Mouse (Mus musculus) heart, embryonic 15.5 days (tissue): ENCODE measurements around the gene Plxna1. TPM values are rescaled to one million over a fixed set of nuclear protein-coding genes. Genes with fewer than 3 reads are reported as not detected.
A peak's percentile ranks its signal among the peaks of the same experiment; 100 is the strongest.

ENCODE experiments used
- ATAC-seq: fragments of 200-750 bp; cut with Nextera tagmentation; replicated peaks from 2 replicates; pipeline ENCODE4 v1.8.0; 2017; ENCODE audit warnings: low read depth, moderate TSS enrichment; ENCODE audit not compliant: insufficient number of reproducible peaks, insufficient read depth, low FRiP score
- H3K27ac ChIP-seq: fragments of 300-500 bp; sonication (generic); 2 replicates; pipeline ENCODE4 v1.5.1; 2015; ENCODE audit warnings: mild to moderate bottlenecking, inconsistent platforms
- H3K27me3 ChIP-seq: fragments of 300-500 bp; sonication (generic); 2 replicates; pipeline ENCODE4 v1.6.1; 2015; ENCODE audit warnings: inconsistent platforms
- H3K36me3 ChIP-seq: fragments of 300-500 bp; sonication (generic); 2 replicates; pipeline ENCODE4 v1.6.1; 2015; ENCODE audit warnings: mild to moderate bottlenecking, inconsistent platforms
- H3K4me1 ChIP-seq: fragments of 300-500 bp; sonication (generic); replicated peaks from 2 replicates; pipeline ENCODE4 v1.6.1; 2015; ENCODE audit warnings: inconsistent platforms
- H3K4me2 ChIP-seq: fragments of 300-500 bp; sonication (generic); 2 replicates; pipeline ENCODE4 v1.6.1; 2015; ENCODE audit warnings: inconsistent platforms, mild to moderate bottlenecking, moderate library complexity
- H3K4me3 ChIP-seq: fragments of 300-500 bp; sonication (generic); 2 replicates; pipeline ENCODE4 v1.5.1; 2015; ENCODE audit warnings: mild to moderate bottlenecking, inconsistent platforms
- H3K9ac ChIP-seq: fragments of 300-500 bp; sonication (generic); 2 replicates; pipeline ENCODE4 v1.6.1; 2015; ENCODE audit warnings: mild to moderate bottlenecking, inconsistent platforms
- H3K9me3 ChIP-seq: fragments of 300-500 bp; sonication (generic); replicated peaks from 2 replicates; pipeline ENCODE4 v1.6.1; 2016; ENCODE audit warnings: inconsistent platforms
- WGBS: fragments of 180-500 bp; shearing (Covaris S2); methylation state at CpG from one replicate; pipeline ENCODE4 v1.1.7; 2015; ENCODE audit warnings: mixed read lengths; 5-methylcytosine and 5-hydroxymethylcytosine counted together
- polyA plus RNA-seq: library from polyadenylated mRNA; unstranded; fragments of >200 nt; fragmentation: Nextera tagmentation; extraction: Ambion mirVana; gene quantifications from 2 replicates; pipeline ENCODE4 v1.2.1, GENCODE M21; 2015

The Plxna1 gene
- polyA plus RNA-seq, 1 experiment from 2014 or later = 10.0 TPM

- H3K27me3 ChIP-seq = peaks cover 14% of the 10 kb centered on the region; the same call in 1 of the 2 replicates
- no peaks in the 10 kb centered on the region for H3K9me3 ChIP-seq
- peak overlapping the region; percentile 99 for H3K9ac ChIP-seq
- 57% methylated on average over 8 of the region's 8 CpGs for WGBS
- ATAC-seq = no peak
- H3K4me3 ChIP-seq = peak overlapping the region; percentile 94
- peak overlapping the region; percentile 99 for H3K4me2 ChIP-seq
- peaks cover 5% of the 10 kb centered on the region; the same call in 1 of the 2 replicates for H3K36me3 ChIP-seq
- H3K4me1 ChIP-seq = peaks cover 40% of the 10 kb centered on the region
- H3K27ac ChIP-seq = no peak overlapping the region
Observed at GRCm38 (mm10) chr6:89360709-89361417, 1.6 kb downstream of the Plxna1 start.

DNA sequence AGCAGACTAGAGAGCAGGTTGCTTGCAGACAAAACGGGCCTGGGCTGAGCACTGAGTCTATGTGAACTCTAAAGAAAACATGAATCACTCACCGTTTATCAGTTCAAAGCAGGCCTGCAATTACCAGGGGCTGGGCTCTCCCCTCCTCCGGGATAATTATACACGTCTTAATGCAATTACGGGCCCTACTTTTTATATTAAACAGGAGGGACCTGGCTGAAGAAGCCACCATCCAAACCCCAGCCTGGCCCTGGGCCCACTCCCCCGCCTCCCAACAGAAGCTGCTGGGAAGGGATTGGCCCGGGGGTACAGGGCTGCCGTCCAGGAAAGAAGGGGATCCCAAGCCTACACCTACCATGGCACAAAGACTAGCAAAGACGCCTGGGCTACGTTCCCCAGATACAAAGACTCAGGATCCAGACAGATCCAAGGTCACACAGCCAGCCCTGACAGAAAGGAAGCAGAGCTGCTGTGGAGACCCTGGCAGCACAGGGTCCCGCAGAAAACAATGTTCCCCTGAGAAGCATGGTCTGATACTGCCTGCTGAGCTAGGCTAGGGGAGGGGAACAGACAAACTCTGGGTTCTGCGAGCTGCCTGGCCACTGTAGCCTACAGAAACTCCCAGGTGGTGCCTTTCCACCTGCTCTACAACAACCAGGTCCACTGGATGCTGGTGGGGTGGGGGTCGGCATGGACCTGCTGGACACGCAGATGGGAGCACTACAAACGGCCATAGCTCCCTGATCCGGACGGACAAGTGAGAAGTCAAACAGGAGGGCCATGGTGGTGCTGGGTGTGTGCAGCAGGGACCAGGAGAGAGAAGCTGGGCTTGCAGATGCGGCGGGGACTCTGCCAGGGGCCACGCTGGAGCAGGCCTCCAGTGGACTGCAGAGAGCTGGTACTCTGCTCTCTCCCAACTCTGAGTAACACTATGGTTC, 2.4 kb downstream of the Plxna1 start:
- no peak for ATAC-seq
- Histone ChIP-seq H3K9ac (peak overlapping the region; percentile 99; the same call in 1 of the 2 replicates), H3K4me2 (peak overlapping the region; percentile 99; the same call in 1 of the 2 replicates), H3K36me3 (peaks cover 5% of the 10 kb centered on the region; the same call in 1 of the 2 replicates), H3K4me1 (peaks cover 41% of the 10 kb centered on the region), H3K27me3 (peaks cover 14% of the 10 kb centered on the region; the same call in 1 of the 2 replicates), H3K9me3 (no peaks in the 10 kb centered on the region), H3K27ac (no peak overlapping the region), H3K4me3 (peak overlapping the region; percentile 94; the same call in 1 of the 2 replicates)
- WGBS = 67% methylated on average over 20 of the region's 20 CpGs

DNA sequence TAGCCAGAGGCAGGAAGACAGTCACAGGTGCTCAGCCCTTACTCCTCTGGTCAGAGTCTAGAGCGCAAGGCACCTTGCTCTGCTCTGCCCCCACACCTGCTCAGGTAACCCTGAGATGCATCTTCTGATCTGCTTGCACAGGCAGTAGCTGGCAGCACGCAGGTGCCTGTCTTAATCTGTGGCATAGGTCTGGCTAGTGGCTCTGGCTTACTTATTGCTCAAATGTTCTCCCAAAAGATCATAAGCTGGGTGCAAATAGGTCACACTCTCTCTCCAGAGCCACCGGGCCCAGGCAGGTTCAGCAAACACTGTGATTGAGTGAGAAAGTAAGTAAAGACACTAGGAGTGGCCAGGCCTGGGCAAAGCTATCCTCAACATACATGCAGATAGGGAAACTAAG, 3.2 kb downstream of the Plxna1 start:
- no peak for ATAC-seq
- H3K4me2 ChIP-seq = no peak overlapping the region
- H3K27ac ChIP-seq = no peak overlapping the region
- no peak overlapping the region for H3K9ac ChIP-seq
- H3K4me3 ChIP-seq = no peak overlapping the region
- H3K27me3 ChIP-seq = peaks cover 9% of the 10 kb centered on the region; the same call in 1 of the 2 replicates
- WGBS = 85% methylated on average over 3 of the region's 3 CpGs
- H3K4me1 ChIP-seq = peaks cover 50% of the 10 kb centered on the region
- H3K9me3 ChIP-seq = no peaks in the 10 kb centered on the region
- peaks cover 5% of the 10 kb centered on the region; the same call in 1 of the 2 replicates for H3K36me3 ChIP-seq

GRCm38 (mm10) chr6:89355661-89356060, 6.8 kb downstream of the Plxna1 start:
- 56% methylated on average over 7 of the region's 7 CpGs for WGBS
- no peak overlapping the region for H3K9ac ChIP-seq
- no peak overlapping the region for H3K4me2 ChIP-seq
- no peak for ATAC-seq
- no peak overlapping the region for H3K27ac ChIP-seq
- H3K4me1 ChIP-seq = peaks cover 67% of the 10 kb centered on the region
- H3K9me3 ChIP-seq = no peaks in the 10 kb centered on the region
- no peak overlapping the region for H3K4me3 ChIP-seq
- no peaks in the 10 kb centered on the region for H3K27me3 ChIP-seq
- peaks cover 5% of the 10 kb centered on the region; the same call in 1 of the 2 replicates for H3K36me3 ChIP-seq

GRCm38 (mm10) chr6:89354726-89355125, 7.7 kb downstream of the Plxna1 start:
- peaks cover 67% of the 10 kb centered on the region for H3K4me1 ChIP-seq

DNA sequence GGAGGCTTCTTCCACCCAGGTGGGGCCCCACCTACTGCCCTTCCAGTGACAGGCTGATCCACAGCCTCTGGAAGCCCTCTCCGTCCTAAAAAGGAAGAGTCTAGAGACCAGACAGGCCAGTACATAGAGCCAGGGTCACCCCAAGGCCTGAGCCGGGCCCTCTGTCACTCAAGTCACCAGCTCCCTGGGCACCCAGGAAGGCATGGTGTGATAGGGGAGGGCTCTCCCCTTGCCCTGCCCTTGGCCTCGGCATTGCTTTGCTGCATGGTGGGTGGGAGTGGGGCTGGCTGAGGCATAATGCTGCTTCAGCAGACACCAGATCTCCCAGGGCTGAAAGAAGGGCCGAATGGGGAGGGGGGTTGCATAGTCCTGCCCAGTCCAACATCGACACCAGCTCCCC, 8.3 kb downstream of the Plxna1 start:
- Histone ChIP-seq H3K9ac (peak overlapping the region; percentile 19), H3K4me1 (peaks cover 67% of the 10 kb centered on the region), H3K36me3 (peaks cover 5% of the 10 kb centered on the region; the same call in 1 of the 2 replicates)

More at GRCm38 (mm10) chr6:89354726-89355125, 7.7 kb downstream of the Plxna1 start:
- H3K9ac ChIP-seq = no peak overlapping the region; the same call in 1 of the 2 replicates
- peaks cover 5% of the 10 kb centered on the region; the same call in 1 of the 2 replicates for H3K36me3 ChIP-seq
- H3K9me3 ChIP-seq = no peaks in the 10 kb centered on the region
- no peak overlapping the region for H3K4me2 ChIP-seq
- WGBS = 73% methylated on average over 12 of the region's 12 CpGs
- ATAC-seq = no peak
- H3K27ac ChIP-seq = no peak overlapping the region
- H3K4me3 ChIP-seq = no peak overlapping the region
- H3K27me3 ChIP-seq = no peaks in the 10 kb centered on the region

DNA sequence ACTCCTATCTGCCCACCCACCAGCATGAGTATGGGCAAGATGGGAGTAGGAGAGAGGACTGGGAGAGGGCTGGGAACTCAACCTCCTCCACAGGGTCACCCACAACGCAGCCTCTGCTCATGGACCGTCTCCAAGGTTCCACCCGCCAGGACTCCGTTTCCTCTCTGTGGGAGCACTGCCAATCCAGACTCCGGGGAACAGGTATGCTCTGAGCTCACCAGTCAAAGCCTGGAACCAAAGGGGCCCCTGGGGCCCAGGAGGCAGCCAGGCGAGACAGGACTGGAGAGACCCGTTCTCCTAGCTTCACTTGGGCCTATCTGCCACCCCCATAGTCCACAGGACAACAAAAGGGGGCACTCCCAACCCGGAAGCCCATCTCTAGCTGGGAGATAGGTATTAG, 9.3 kb downstream of the Plxna1 start:
- no peaks in the 10 kb centered on the region for H3K9me3 ChIP-seq
- no peak overlapping the region for H3K9ac ChIP-seq
- no peak overlapping the region for H3K4me2 ChIP-seq
- peaks cover 68% of the 10 kb centered on the region for H3K4me1 ChIP-seq
- H3K27ac ChIP-seq = peak overlapping the region; percentile 33
- H3K36me3 ChIP-seq = peaks cover 5% of the 10 kb centered on the region; the same call in 1 of the 2 replicates
- ATAC-seq = no peak
- no peak overlapping the region for H3K4me3 ChIP-seq
- WGBS = 45% methylated on average over 8 of the region's 8 CpGs
- H3K27me3 ChIP-seq = no peaks in the 10 kb centered on the region

More for the DNA sequence above, 8.3 kb downstream of the Plxna1 start:
- ATAC-seq = no peak
- Histone ChIP-seq H3K27me3 (no peaks in the 10 kb centered on the region), H3K27ac (peak overlapping the region; percentile 33; the same call in 1 of the 2 replicates), H3K4me2 (no peak overlapping the region), H3K9me3 (no peaks in the 10 kb centered on the region), H3K4me3 (no peak overlapping the region)
- 63% methylated on average over 5 of the region's 5 CpGs for WGBS

GRCm38 (mm10) chr6:89351441-89352137, 10.8 kb downstream of the Plxna1 start:
- peak; percentile 81 for ATAC-seq
- peak overlapping the region; percentile 36; the same call in 1 of the 2 replicates for H3K9ac ChIP-seq
- peaks cover 68% of the 10 kb centered on the region for H3K4me1 ChIP-seq
- H3K4me2 ChIP-seq = 0 out of 2 replicates have a peak overlapping the region, but pooled peaks have one; percentile 11
- WGBS = 15% methylated on average over 5 of the region's 5 CpGs
- H3K4me3 ChIP-seq = no peak overlapping the region
- no peaks in the 10 kb centered on the region for H3K9me3 ChIP-seq
- H3K27ac ChIP-seq = peak overlapping the region; percentile 84
- H3K27me3 ChIP-seq = no peaks in the 10 kb centered on the region
- H3K36me3 ChIP-seq = 0 out of 2 replicates have a peak, but pooled peaks cover 5% of the 10 kb centered on the region

DNA sequence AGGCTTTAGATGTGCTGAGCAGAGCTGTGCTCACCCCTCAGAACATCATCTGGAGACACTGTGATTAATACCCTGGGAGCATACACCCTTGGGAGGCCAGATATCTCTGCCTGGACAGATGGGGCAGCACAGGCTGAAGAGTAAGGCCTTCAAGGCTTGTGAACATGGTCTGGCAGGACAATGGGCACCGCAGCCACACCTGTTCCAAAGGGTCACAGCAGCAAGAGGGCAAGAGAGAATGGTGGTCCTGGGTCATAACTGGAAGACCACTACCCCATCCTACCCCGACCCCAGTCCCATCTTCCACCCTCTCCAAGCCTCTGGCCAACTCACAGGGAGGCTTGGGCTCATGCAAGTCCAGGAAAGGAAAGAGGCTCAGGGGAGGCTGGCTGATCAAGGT, 11.9 kb downstream of the Plxna1 start:
- no peaks in the 10 kb centered on the region for H3K9me3 ChIP-seq
- H3K27ac ChIP-seq = peak overlapping the region; percentile 84
- H3K4me3 ChIP-seq = no peak overlapping the region
- ATAC-seq = no peak
- H3K9ac ChIP-seq = no peak overlapping the region
- H3K27me3 ChIP-seq = no peaks in the 10 kb centered on the region
- no peak overlapping the region for H3K4me2 ChIP-seq
- peaks cover 73% of the 10 kb centered on the region for H3K4me1 ChIP-seq
- 96% methylated on average over 2 of the region's 2 CpGs for WGBS
- H3K36me3 ChIP-seq = 0 out of 2 replicates have a peak, but pooled peaks cover 5% of the 10 kb centered on the region

DNA sequence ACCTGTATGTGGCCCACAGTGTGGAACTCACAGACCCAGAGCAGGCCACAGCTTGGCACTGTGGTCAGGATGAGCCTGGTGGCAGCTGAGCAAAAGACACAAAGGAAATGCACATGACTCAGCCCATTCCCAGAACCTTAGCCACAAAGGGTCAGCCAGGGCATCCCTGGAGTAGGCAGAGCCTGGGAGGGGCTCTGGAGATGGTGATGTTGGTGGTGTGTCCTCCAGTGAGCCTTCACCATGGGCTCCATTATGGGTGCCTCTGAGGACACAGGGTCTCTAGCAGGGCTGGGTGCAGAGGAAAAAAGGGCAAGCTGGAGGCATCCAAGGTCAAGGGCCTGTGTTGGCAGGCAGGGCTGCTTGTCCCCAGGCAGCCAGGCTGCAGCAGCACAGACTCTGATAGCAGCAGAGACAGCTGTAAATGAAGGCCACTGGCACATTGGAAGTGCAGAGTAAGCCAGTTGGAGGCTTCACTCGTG, 12.3 kb downstream of the Plxna1 start:
- no peak for ATAC-seq
- Histone ChIP-seq H3K27ac (peak overlapping the region; percentile 84), H3K4me2 (no peak overlapping the region), H3K36me3 (0 out of 2 replicates have a peak, but pooled peaks cover 5% of the 10 kb centered on the region), H3K9me3 (no peaks in the 10 kb centered on the region), H3K4me1 (peaks cover 77% of the 10 kb centered on the region), H3K4me3 (no peak overlapping the region), H3K27me3 (no peaks in the 10 kb centered on the region), H3K9ac (no peak overlapping the region)
- WGBS = 19% methylated on average over 1 of the region's 1 CpGs
